Mouse (Mus musculus): ENCODE results near the gene Ldlrad1. TPM values are rescaled to one million over a fixed set of nuclear protein-coding genes. Genes with fewer than 3 reads are reported as not detected.

The Ldlrad1 gene
- polyA plus RNA-seq, 2 experiments, result not detected

DNA sequence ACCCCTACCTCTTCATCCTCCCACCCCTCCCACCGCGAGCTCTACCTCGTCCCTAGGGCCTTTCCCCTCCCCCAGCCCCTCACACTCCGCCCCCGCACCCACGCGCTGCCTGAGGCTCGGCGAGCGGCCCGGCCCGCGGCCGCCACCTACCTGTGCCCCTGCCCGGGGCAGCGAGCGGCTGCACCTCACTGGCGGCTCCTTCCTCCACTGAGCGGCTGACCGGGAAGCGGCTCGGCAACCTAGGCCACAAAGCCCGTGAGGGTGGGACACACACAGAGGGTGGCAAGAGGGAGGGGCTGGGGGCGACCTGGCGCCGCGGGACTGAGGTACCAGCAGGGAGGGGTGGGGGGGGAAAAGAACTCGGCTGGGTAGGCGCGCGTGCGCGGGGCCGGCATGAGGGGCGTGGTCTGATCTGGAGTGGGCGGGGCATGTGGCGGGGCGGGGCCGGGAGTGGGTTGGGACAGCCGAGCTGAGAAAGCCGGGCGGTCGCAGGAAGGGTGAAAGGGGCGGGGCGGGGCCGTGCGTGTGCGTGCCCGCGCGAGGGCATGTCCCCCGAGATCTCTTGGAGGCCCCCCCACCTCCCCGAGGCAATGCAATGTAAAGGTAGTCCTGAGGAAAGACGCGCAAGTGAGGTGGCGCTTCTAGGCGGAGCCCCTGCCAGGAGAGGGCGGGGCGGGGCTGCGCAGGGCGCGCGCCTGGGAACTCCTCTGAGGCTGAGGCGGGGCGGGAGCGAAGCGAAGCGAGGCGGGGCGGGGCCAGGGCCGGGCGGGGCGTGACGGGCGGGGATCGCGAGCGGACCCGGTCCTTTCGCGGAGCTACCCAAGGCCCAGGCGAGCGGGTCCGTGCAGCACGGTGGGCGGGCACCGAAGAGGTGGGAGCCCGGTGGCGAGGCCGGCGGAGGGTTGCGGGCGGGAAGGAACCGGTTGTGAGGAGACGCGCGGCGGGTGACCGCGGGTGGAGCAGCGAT is 44.4 kb downstream of the Ldlrad1 start, which contains the start of the genes Lrrc42 and Hspb11:
TSS of gene Lrrc42 (minus strand) at position 408 of the 967 bp plus-strand sequence.
TSS of gene Hspb11 (plus strand) at position 469 of the 967 bp plus-strand sequence.
- DNase-seq (ENCODE audit: low read depth in 3 of 3, low spot score in 3 of 3) (peak; percentile 83 to 84 (median 84)), ATAC-seq (ENCODE audit: insufficient read depth) (peak; percentile 94)
- TF ChIP-seq EP300 (IDR thresholded peaks at IDR 0.05; ENCODE audit: low read depth) (no peak), CTCF (IDR thresholded peaks at IDR 0.05; ENCODE audit: low read depth) (peak; percentile 40)
- WGBS (ENCODE audit: insufficient replicate concordance), result under 1% methylated on average over 98 of the region's 101 CpGs
- Histone ChIP-seq H3K4me3 (ENCODE audit: insufficient read depth in 1 of 2, low read depth in 2 of 2, low read length in 2 of 2) (peak within 1 kb of the TSS; percentile 78 to 86), H3K9me3 (ENCODE audit: control insufficient read depth, low read length) (no peaks in the 10 kb centered on the region), H3K4me1 (replicated peaks; ENCODE audit: control insufficient read depth in 2 of 2, insufficient read depth in 2 of 2, low read length in 1 of 2) (peaks cover 2 to 20% of the 10 kb centered on the region in 2 experiments; a peak in 3 of 4 replicates), H3K9ac (replicated peaks) (peak within 1 kb of the TSS; percentile 79), H3K27ac (no peak within 1 kb of the TSS; the same call in none of the 2 replicates), H3K4me2 (ENCODE audit: low read depth) (peak within 1 kb of the TSS; percentile 92), H3K36me3 (replicated peaks; ENCODE audit: control insufficient read depth, insufficient read depth, low read depth) (no peaks in the 10 kb centered on the region), H3K27me3 (ENCODE audit: control insufficient read depth, insufficient read depth, low read length) (no peaks in the 10 kb centered on the region)

DNA sequence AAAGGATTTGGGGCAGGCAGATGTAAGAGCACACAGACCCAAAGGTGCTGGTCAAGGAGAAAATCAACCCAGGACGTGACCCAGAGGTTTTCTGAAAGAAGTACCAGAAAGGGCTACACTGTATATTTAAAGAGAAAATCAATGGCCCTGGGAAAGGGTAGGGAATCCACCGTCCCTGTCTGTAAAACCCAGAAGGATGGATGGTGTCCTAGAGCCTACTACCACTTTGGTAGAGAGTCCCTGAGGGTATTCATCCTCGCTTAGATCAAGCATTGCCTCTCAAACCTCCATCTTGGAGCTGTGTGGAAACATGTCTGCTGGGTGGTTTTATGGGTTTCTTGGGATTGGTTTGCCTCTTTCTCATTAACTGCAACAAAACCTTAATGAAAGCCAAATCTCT is 45.4 kb downstream of the Ldlrad1 start:
- WGBS (ENCODE audit: insufficient replicate concordance), result 55% methylated on average over 3 of the region's 3 CpGs
- H3K27ac ChIP-seq, result no peak overlapping the region
- DNase-seq (ENCODE audit: low read depth in 3 of 3, low spot score in 3 of 3), result no peak
- H3K9ac ChIP-seq (replicated peaks), result peak overlapping the region; percentile 62
- H3K9me3 ChIP-seq (ENCODE audit: control insufficient read depth, low read length), result no peaks in the 10 kb centered on the region
- no peak for ATAC-seq (ENCODE audit: insufficient read depth)
- H3K4me1 ChIP-seq (replicated peaks; ENCODE audit: control insufficient read depth in 2 of 2, insufficient read depth in 2 of 2, low read length in 1 of 2), result peaks cover 2 to 16% of the 10 kb centered on the region in 2 experiments; a peak in 3 of 4 replicates
- no peaks in the 10 kb centered on the region for H3K27me3 ChIP-seq (ENCODE audit: control insufficient read depth, insufficient read depth, low read length)
- peak overlapping the region; percentile 92 for H3K4me2 ChIP-seq (ENCODE audit: low read depth)
- no peak for TF ChIP-seq CTCF (IDR thresholded peaks at IDR 0.05; ENCODE audit: low read depth)
- no peak for TF ChIP-seq EP300 (IDR thresholded peaks at IDR 0.05; ENCODE audit: low read depth)
- H3K4me3 ChIP-seq (ENCODE audit: insufficient read depth in 1 of 2, low read depth in 2 of 2, low read length in 2 of 2), result peak overlapping the region; percentile 76 to 78
- no peaks in the 10 kb centered on the region for H3K36me3 ChIP-seq (replicated peaks; ENCODE audit: control insufficient read depth, insufficient read depth, low read depth)

DNA sequence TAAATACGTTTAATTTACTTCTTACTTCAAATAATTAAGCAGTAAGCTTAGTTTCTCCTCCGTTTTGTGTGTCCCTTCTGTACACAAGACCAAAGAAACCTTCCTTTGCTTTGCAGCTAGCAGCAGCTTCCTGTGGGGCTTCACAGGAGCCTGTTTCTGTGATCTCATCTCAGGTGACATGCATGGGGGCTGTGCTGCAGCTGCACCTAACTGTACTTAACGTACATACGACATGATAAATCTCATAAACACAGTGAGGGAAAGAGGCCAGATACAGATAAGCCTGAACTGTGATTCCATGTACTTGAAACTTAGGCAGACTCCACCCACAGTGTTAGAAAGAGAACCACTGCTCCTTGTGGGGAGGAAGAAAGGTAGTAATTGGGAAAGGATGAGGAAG is 51.0 kb downstream of the Ldlrad1 start:
- 27% methylated on average over 4 of the region's 4 CpGs for WGBS (ENCODE audit: insufficient replicate concordance)
- no peak overlapping the region for H3K9ac ChIP-seq (replicated peaks)
- H3K4me2 ChIP-seq (ENCODE audit: low read depth), result no peak overlapping the region
- H3K9me3 ChIP-seq (ENCODE audit: control insufficient read depth, low read length), result no peaks in the 10 kb centered on the region
- TF ChIP-seq EP300 (IDR thresholded peaks at IDR 0.05; ENCODE audit: low read depth), result no peak
- TF ChIP-seq CTCF (IDR thresholded peaks at IDR 0.05; ENCODE audit: low read depth), result no peak
- no peak overlapping the region for H3K4me3 ChIP-seq (ENCODE audit: insufficient read depth in 1 of 2, low read depth in 2 of 2, low read length in 2 of 2)
- H3K36me3 ChIP-seq (replicated peaks; ENCODE audit: control insufficient read depth, insufficient read depth, low read depth), result no peaks in the 10 kb centered on the region
- H3K27ac ChIP-seq, result no peak overlapping the region
- no peaks in the 10 kb centered on the region for H3K27me3 ChIP-seq (ENCODE audit: control insufficient read depth, insufficient read depth, low read length)
- ATAC-seq (ENCODE audit: insufficient read depth) (no peak), DNase-seq (ENCODE audit: low read depth in 3 of 3, low spot score in 3 of 3) (no peak)
- H3K4me1 ChIP-seq (replicated peaks; ENCODE audit: control insufficient read depth in 2 of 2, insufficient read depth in 2 of 2, low read length in 1 of 2), result 0 out of 4 replicates have a peak, but pooled peaks cover 0 to 2% of the 10 kb centered on the region in 2 experiments

Other genes starting within 250 kb of the Ldlrad1 start
- 36.4 and 38.8 TPM in 2 replicates for gene Mrpl37, start 142.3 kb upstream of the Ldlrad1 start, polyA plus RNA-seq (2012; rRNA removed)
- gene Mrpl37, start 142.3 kb upstream of the Ldlrad1 start, polyA plus RNA-seq (2014; fragmentation: Nextera tagmentation; extraction: Ambion mirVana), result 57.9 and 65.4 TPM in 2 replicates
- 1.7 and 1.9 TPM in 2 replicates for gene Cyb5rl, start 142.2 kb upstream of the Ldlrad1 start, polyA plus RNA-seq (2012; rRNA removed)
- 1.2 and 2.0 TPM in 2 replicates for gene Cyb5rl, start 142.2 kb upstream of the Ldlrad1 start, polyA plus RNA-seq (2014; fragmentation: Nextera tagmentation; extraction: Ambion mirVana)
- gene Cdcp2, start 112.3 kb upstream of the Ldlrad1 start, polyA plus RNA-seq (2012; rRNA removed), result not detected in 2 replicates
- gene Cdcp2, start 112.3 kb upstream of the Ldlrad1 start, polyA plus RNA-seq (2014; fragmentation: Nextera tagmentation; extraction: Ambion mirVana), result not detected in 2 replicates
- 51.3 and 53.7 TPM in 2 replicates for gene Tmem59, start 30.8 kb upstream of the Ldlrad1 start, polyA plus RNA-seq (2012; rRNA removed)
- 129 and 144 TPM in 2 replicates for gene Tmem59, start 30.8 kb upstream of the Ldlrad1 start, polyA plus RNA-seq (2014; fragmentation: Nextera tagmentation; extraction: Ambion mirVana)
- gene Tceanc2, start 30.1 kb upstream of the Ldlrad1 start, polyA plus RNA-seq (2012; rRNA removed), result 3.3 and 5.5 TPM in 2 replicates
- gene Tceanc2, start 30.1 kb upstream of the Ldlrad1 start, polyA plus RNA-seq (2014; fragmentation: Nextera tagmentation; extraction: Ambion mirVana), result 11.3 and 24.2 TPM in 2 replicates
- 4.3 and 7.6 TPM in 2 replicates for gene Lrrc42, start 44.4 kb downstream of the Ldlrad1 start, polyA plus RNA-seq (2012; rRNA removed)
- gene Lrrc42, start 44.4 kb downstream of the Ldlrad1 start, polyA plus RNA-seq (2014; fragmentation: Nextera tagmentation; extraction: Ambion mirVana), result 11.1 TPM in 2 replicates
- gene Hspb11, start 44.4 kb downstream of the Ldlrad1 start, polyA plus RNA-seq (2012; rRNA removed), result 2.2 and 3.6 TPM in 2 replicates
- 7.8 and 8.2 TPM in 2 replicates for gene Hspb11, start 44.4 kb downstream of the Ldlrad1 start, polyA plus RNA-seq (2014; fragmentation: Nextera tagmentation; extraction: Ambion mirVana)
- gene Dio1, start 98.0 kb downstream of the Ldlrad1 start, polyA plus RNA-seq (2012; rRNA removed), result 0.03 TPM in 1 of 2 replicates, not detected in the other
- gene Dio1, start 98.0 kb downstream of the Ldlrad1 start, polyA plus RNA-seq (2014; fragmentation: Nextera tagmentation; extraction: Ambion mirVana), result not detected in 2 replicates
- gene Yipf1, start 105.2 kb downstream of the Ldlrad1 start, polyA plus RNA-seq (2012; rRNA removed), result 11.9 and 12.7 TPM in 2 replicates
- 23.0 and 27.3 TPM in 2 replicates for gene Yipf1, start 105.2 kb downstream of the Ldlrad1 start, polyA plus RNA-seq (2014; fragmentation: Nextera tagmentation; extraction: Ambion mirVana)
- gene Ndc1, start 158.6 kb downstream of the Ldlrad1 start, polyA plus RNA-seq (2012; rRNA removed), result 8.7 and 9.6 TPM in 2 replicates
- gene Ndc1, start 158.6 kb downstream of the Ldlrad1 start, polyA plus RNA-seq (2014; fragmentation: Nextera tagmentation; extraction: Ambion mirVana), result 17.2 and 21.2 TPM in 2 replicates
- gene Glis1, start 225.4 kb downstream of the Ldlrad1 start, polyA plus RNA-seq (2012; rRNA removed), result 0.17 and 0.35 TPM in 2 replicates
- gene Glis1, start 225.4 kb downstream of the Ldlrad1 start, polyA plus RNA-seq (2014; fragmentation: Nextera tagmentation; extraction: Ambion mirVana), result 0.10 and 0.40 TPM in 2 replicates

All from liver, embryonic 14.5 days (tissue).